Mouse (Mus musculus) C2C12 (cell line): ENCODE measurements around the gene Pip5kl1.

ENCODE experiments used
- CEBPB ChIP-seq: IDR thresholded peaks from one replicate; pipeline ENCODE4 v1.6.1; 2011; ENCODE audit warnings: low read depth, mild to moderate bottlenecking, control low read depth, moderate library complexity
- CTCF ChIP-seq: IDR thresholded peaks from one replicate; pipeline ENCODE4 v1.5.1; 2011; ENCODE audit not compliant: control insufficient read depth, insufficient read depth, insufficient read length
- FOSL1 ChIP-seq: IDR thresholded peaks from one replicate; pipeline ENCODE4 v1.8.0; 2011; ENCODE audit warnings: mild to moderate bottlenecking, low read length; ENCODE audit not compliant: poor library complexity, insufficient read depth, severe bottlenecking
- MAX ChIP-seq: IDR thresholded peaks from one replicate; pipeline ENCODE4 v1.6.1; 2011; ENCODE audit warnings: mild to moderate bottlenecking, control low read depth
- MYOG ChIP-seq: IDR thresholded peaks from one replicate; pipeline ENCODE4 v1.6.1; 2011; ENCODE audit not compliant: control insufficient read depth, insufficient read length; ENCODE audit errors: extremely low read depth

DNA sequence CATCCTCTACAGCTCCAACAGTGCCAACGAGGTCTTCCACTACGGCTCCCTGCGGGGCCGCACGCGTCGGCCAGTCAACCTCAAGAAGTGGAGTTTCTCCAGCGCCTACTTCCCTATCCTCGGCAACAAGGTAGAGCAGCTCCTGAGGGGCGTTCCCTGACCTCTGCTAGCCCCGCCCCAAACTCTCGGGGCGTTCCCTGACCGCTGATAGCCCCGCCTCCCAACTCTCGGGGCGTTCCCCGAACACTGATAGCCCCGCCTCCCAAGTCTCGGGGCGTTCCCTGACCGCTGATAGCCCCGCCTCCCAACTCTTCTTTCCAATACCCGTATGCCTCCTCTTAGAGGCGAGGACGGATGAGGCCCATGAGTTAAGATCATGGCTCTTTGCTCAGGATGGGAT, 37.7 kb downstream of the Pip5kl1 start:
- TF ChIP-seq MYOG, result no peak
- TF ChIP-seq CTCF, result no peak
- no peak for TF ChIP-seq CEBPB
- TF ChIP-seq MAX, result no peak
- TF ChIP-seq FOSL1, result no peak
